Mouse (Mus musculus) heart, adult 18-20 months (tissue): ENCODE results near the gene Hist1h1b. TPM values are rescaled to one million over a fixed set of nuclear protein-coding genes. Genes with fewer than 3 reads are reported as not detected.

ENCODE experiments used
- DNase-seq, 2 experiments: peaks; one replicate each; pipeline ENCODE4 v3.0.0; 2021 to 2022; ENCODE audit warnings: mixed read lengths in 1 of 2
- total RNA-seq, 2 experiments: library from RNA; stranded (reverse); gene quantifications; 2 replicates each; pipeline ENCODE4 v1.2.3; 2021

Gene Hist1h1b
- total RNA-seq, 2 experiments from 2014 or later = 3.5 to 4.0 TPM

GRCm38 (mm10) chr13:21782361-21783254 is 2.2 kb upstream of the Hist1h1b start:
- peak in 1 of 2 experiments; percentile 41 for DNase-seq

- DNase-seq = no peak
Observed at GRCm38 (mm10) chr13:21781639-21782038, 1.2 kb upstream of the Hist1h1b start.

GRCm38 (mm10) chr13:21781021-21781555 is 663 bp upstream of the Hist1h1b start:
- DNase-seq = no peak

- DNase-seq = peak; percentile 69 to 82
Observed at GRCm38 (mm10) chr13:21778814-21779766, 1.3 kb downstream of the Hist1h1b start.

GRCm38 (mm10) chr13:21755707-21756106 is 24.7 kb downstream of the Hist1h1b start:
- DNase-seq = no peak

GRCm38 (mm10) chr13:21754294-21755001 is 26.0 kb downstream of the Hist1h1b start:
- DNase-seq = peak in 1 of 2 experiments; percentile 31

GRCm38 (mm10) chr13:21753524-21754285 is 26.7 kb downstream of the Hist1h1b start, which contains the start of the genes Hist1h2ak and Hist1h2bn:
Gene Hist1h2ak (minus strand): TSS chr13:21753827.
Gene Hist1h2bn (plus strand): TSS chr13:21754123.
- DNase-seq = peak; percentile 75 to 84

GRCm38 (mm10) chr13:21753051-21753523 is 27.3 kb downstream of the Hist1h1b start:
- no peak for DNase-seq

GRCm38 (mm10) chr13:21752356-21752755 is 28.1 kb downstream of the Hist1h1b start:
- DNase-seq = no peak

- no peak for DNase-seq
Observed at GRCm38 (mm10) chr13:21751827-21752226, 28.6 kb downstream of the Hist1h1b start.

GRCm38 (mm10) chr13:21751417-21751816 is 29.0 kb downstream of the Hist1h1b start:
- no peak for DNase-seq

GRCm38 (mm10) chr13:21750159-21751017 is 30.0 kb downstream of the Hist1h1b start, which contains the start of gene Hist1h4k:
Gene Hist1h4k (minus strand): TSS chr13:21750505.
- DNase-seq = peak; percentile 88 to 90

- no peak for DNase-seq
Observed at GRCm38 (mm10) chr13:21749387-21750158, 30.9 kb downstream of the Hist1h1b start.

- DNase-seq = no peak
Observed at GRCm38 (mm10) chr13:21745006-21745405, 35.4 kb downstream of the Hist1h1b start.

- DNase-seq = peak; percentile 65 to 69
Observed at GRCm38 (mm10) chr13:21734906-21735767, 45.3 kb downstream of the Hist1h1b start, which contains the start of gene Hist1h4j. Gene Hist1h4j (plus strand): TSS chr13:21735064.

GRCm38 (mm10) chr13:21734010-21734905 is 46.2 kb downstream of the Hist1h1b start:
- DNase-seq = peak; percentile 84 to 89
